Mouse (Mus musculus) liver, adult 2 months (tissue): ENCODE results near the gene E2f7. TPM values are rescaled to one million over a fixed set of nuclear protein-coding genes. Genes with fewer than 3 reads are reported as not detected.

Source experiments
- DNase-seq: peaks from one replicate; pipeline ENCODE4 v3.0.0-alpha.2; 2011; ENCODE audit warnings: low read depth, low spot score; ENCODE audit errors: extremely low read depth
- H3K27ac ChIP-seq: fragments of 200-500 bp; replicated peaks from 2 replicates; pipeline ENCODE4 v1.5.1; 2012; ENCODE audit warnings: low read depth, mild to moderate bottlenecking, control low read depth, inconsistent platforms, low read length; ENCODE audit not compliant: insufficient read depth
- H3K27me3 ChIP-seq: fragments of 200-500 bp; 2 replicates; pipeline ENCODE4 v1.6.1; 2012; ENCODE audit warnings: mild to moderate bottlenecking, moderate library complexity, low read length, inconsistent platforms; ENCODE audit not compliant: control insufficient read depth, insufficient read depth
- H3K36me3 ChIP-seq: fragments of 200-500 bp; 2 replicates; pipeline ENCODE4 v1.6.1; 2012; ENCODE audit warnings: low read length, inconsistent platforms; ENCODE audit not compliant: control insufficient read depth, insufficient read depth
- H3K4me1 ChIP-seq: fragments of 200-500 bp; 2 replicates; pipeline ENCODE4 v1.6.1; 2011; ENCODE audit warnings: low read length; ENCODE audit not compliant: control insufficient read depth, insufficient read depth
- H3K4me3 ChIP-seq: fragments of 200-500 bp; 2 replicates; pipeline ENCODE4 v1.5.1; 2011; ENCODE audit warnings: low read depth, mild to moderate bottlenecking, control low read depth, low read length, moderate library complexity; ENCODE audit not compliant: insufficient read depth
- H3K79me2 ChIP-seq: fragments of 200-500 bp; 2 replicates; pipeline ENCODE4 v1.6.1; 2012; ENCODE audit warnings: inconsistent platforms, mild to moderate bottlenecking, low read length, moderate library complexity; ENCODE audit not compliant: control insufficient read depth, insufficient read depth
- H3K9ac ChIP-seq: fragments of 200-500 bp; 2 replicates; pipeline ENCODE4 v1.6.1; 2012; ENCODE audit warnings: low read depth, mild to moderate bottlenecking, control low read depth, inconsistent platforms, low read length
- CTCF ChIP-seq: fragments of 200-500 bp; IDR thresholded peaks from 2 replicates; pipeline ENCODE4 v1.5.1; 2011; ENCODE audit warnings: low read depth, low read length, control low read depth
- POLR2A ChIP-seq: fragments of 200-500 bp; IDR thresholded peaks from 2 replicates; pipeline ENCODE4 v1.6.1; 2011; ENCODE audit warnings: low read length, control low read depth; ENCODE audit not compliant: insufficient read depth; ENCODE audit errors: extremely low read depth
- WGBS: fragments of 180-500 bp; shearing (Covaris S2); methylation state at CpG from one replicate; pipeline ENCODE4 v1.1.7; 2018; 5-methylcytosine and 5-hydroxymethylcytosine counted together
- polyA plus RNA-seq: library from polyadenylated mRNA; depleted of rRNA; stranded (reverse); fragments of >200 nt; gene quantifications from 2 replicates; pipeline ENCODE4 v1.2.3, GENCODE M21; 2012
- total RNA-seq: library from RNA; depleted of rRNA; stranded (reverse); fragments of >200 nt; gene quantifications from 2 replicates; pipeline ENCODE4 v1.2.3, GENCODE M21; 2014

Gene E2f7
- total and polyA plus RNA-seq, 2 experiments: 0.13 to 0.46 TPM

DNA sequence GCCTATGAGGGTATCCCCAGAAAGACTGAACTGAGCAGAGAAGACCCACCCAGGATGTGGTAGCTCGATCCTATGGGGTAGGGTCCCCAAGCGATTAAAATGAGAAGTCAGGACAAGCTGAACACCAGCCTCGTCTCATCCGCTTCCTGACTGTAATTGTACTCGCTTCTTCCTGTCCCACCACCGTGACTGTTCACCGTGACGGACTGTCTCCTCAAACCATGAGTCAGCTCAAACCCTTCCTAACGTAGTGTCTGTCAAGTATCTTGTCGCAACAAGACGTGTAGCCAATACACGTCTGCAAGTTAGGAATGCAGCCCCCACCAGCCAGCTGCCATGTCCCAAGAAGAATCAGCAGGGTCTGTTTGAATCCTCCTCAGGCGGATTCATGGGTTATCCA is 18.2 kb downstream of the E2f7 start:
- no peak for DNase-seq
- Histone ChIP-seq H3K27me3 (no peaks in the 10 kb centered on the region), H3K36me3 (peaks cover 2% of the 10 kb centered on the region; the same call in 1 of the 2 replicates), H3K9ac (no peak overlapping the region), H3K79me2 (no peaks in the 10 kb centered on the region), H3K4me1 (no peaks in the 10 kb centered on the region), H3K27ac (no peak overlapping the region), H3K4me3 (no peak overlapping the region)
- 96% methylated on average over 13 of the region's 13 CpGs for WGBS
- TF ChIP-seq CTCF (no peak), POLR2A (no peak)

- H3K79me2 ChIP-seq: no peaks in the 10 kb centered on the region
- TF ChIP-seq POLR2A (no peak), CTCF (no peak)
- H3K27ac ChIP-seq: no peak overlapping the region
- no peak overlapping the region for H3K9ac ChIP-seq
- H3K4me1 ChIP-seq: no peaks in the 10 kb centered on the region
- 94% methylated on average over 10 of the region's 10 CpGs for WGBS
- peaks cover 2% of the 10 kb centered on the region; the same call in 1 of the 2 replicates for H3K36me3 ChIP-seq
- H3K4me3 ChIP-seq: no peak overlapping the region
- H3K27me3 ChIP-seq: no peaks in the 10 kb centered on the region
- DNase-seq: no peak
Observed at GRCm38 (mm10) chr10:110769538-110769937, 24.3 kb downstream of the E2f7 start.

DNA sequence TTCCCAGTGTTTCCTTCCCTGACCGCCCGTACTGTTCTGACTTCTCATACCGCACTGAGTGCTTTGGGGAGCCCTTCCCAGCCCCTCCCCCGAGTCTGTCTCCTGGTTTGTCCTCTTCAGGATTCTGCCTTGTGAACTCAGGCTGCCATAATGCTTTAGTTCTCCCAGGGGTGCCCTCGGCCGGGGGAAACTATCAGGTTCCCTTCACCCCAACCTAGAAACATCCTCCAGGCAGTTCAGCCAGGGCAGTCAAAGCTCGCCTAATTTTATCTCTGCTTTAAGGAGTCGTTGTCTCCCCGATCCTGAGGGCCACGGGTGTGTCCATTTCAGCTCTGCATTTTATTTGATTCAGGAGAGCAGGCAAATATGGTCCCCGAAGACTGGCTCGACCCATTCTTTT is 28.0 kb downstream of the E2f7 start:
- TF ChIP-seq CTCF: no peak
- TF ChIP-seq POLR2A: no peak

GRCm38 (mm10) chr10:110773878-110774277 is 28.6 kb downstream of the E2f7 start:
- H3K27ac ChIP-seq: no peak overlapping the region
- no peaks in the 10 kb centered on the region for H3K27me3 ChIP-seq
- DNase-seq: no peak
- WGBS: 97% methylated on average over 14 of the region's 14 CpGs
- TF ChIP-seq POLR2A (no peak), CTCF (no peak)
- H3K4me3 ChIP-seq: no peak overlapping the region
- no peaks in the 10 kb centered on the region for H3K4me1 ChIP-seq
- H3K36me3 ChIP-seq: no peaks in the 10 kb centered on the region
- no peaks in the 10 kb centered on the region for H3K79me2 ChIP-seq
- H3K9ac ChIP-seq: no peak overlapping the region

More for the DNA sequence above, 28.0 kb downstream of the E2f7 start:
- Histone ChIP-seq H3K27me3 (no peaks in the 10 kb centered on the region), H3K4me3 (no peak overlapping the region), H3K27ac (no peak overlapping the region), H3K9ac (no peak overlapping the region), H3K4me1 (no peaks in the 10 kb centered on the region), H3K36me3 (no peaks in the 10 kb centered on the region), H3K79me2 (no peaks in the 10 kb centered on the region)
- WGBS: 93% methylated on average over 12 of the region's 12 CpGs
- no peak for DNase-seq

DNA sequence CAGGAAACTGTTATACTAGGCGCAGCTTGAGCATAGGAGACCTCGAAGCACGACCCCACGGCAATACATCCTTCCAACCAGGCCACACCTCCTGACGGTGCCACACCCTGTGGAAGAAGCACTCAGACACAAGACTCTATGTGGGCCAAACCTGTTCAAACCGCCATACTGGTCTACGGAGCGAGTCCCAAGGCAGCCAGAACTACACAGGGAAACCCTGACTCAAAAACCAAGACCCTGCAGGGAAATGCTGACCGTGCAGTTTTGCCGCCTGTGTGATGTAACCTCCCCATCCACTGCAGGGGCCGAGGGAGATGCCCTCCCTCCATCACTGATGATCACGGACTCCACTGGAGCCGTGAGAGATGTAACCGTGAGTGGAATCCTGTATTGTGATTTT is 36.5 kb downstream of the E2f7 start:
- Histone ChIP-seq H3K36me3 (no peaks in the 10 kb centered on the region), H3K4me1 (no peaks in the 10 kb centered on the region), H3K9ac (no peak overlapping the region), H3K79me2 (no peaks in the 10 kb centered on the region), H3K27ac (no peak overlapping the region), H3K27me3 (no peaks in the 10 kb centered on the region), H3K4me3 (no peak overlapping the region)
- no peak for DNase-seq
- WGBS: 96% methylated on average over 14 of the region's 14 CpGs
- TF ChIP-seq CTCF: no peak
- TF ChIP-seq POLR2A: no peak

GRCm38 (mm10) chr10:110782655-110783054 is 37.4 kb downstream of the E2f7 start:
- 90% methylated on average over 10 of the region's 10 CpGs for WGBS
- Histone ChIP-seq H3K4me1 (0 out of 2 replicates have a peak, but pooled peaks cover 2% of the 10 kb centered on the region), H3K27me3 (no peaks in the 10 kb centered on the region), H3K4me3 (no peak overlapping the region), H3K9ac (no peak overlapping the region), H3K27ac (no peak overlapping the region), H3K36me3 (no peaks in the 10 kb centered on the region), H3K79me2 (no peaks in the 10 kb centered on the region)
- no peak for DNase-seq
- no peak for TF ChIP-seq POLR2A
- TF ChIP-seq CTCF: no peak
